In genomic region chr1:179058675-179059074, GRCm38 (mm10) we compare ENCODE assay signal across 23 mouse cellular contexts.
DNase-seq lines count a peak whose midpoint lies in the region; ATAC-seq and TF ChIP-seq lines count a peak whose summit lies in the region.
"Had no signal": no experiment of that assay in that cellular context is flagged by ENCODE, and none has a peak within 500 bp of the region (broad histone marks: within the 10 kb centered on the region; RNA-seq: fewer than 3 reads in every experiment).

No protein-coding gene starts in this region.

- no peak overlapping the region for H3K4me3 ChIP-seq in kidney, embryonic 14.5 days (ENCODE audit: low read length)
- H3K4me3 ChIP-seq in embryonic facial prominence, embryonic 15.5 days (replicated peaks): no peak overlapping the region
- H3K4me3 ChIP-seq in limb, embryonic 14.5 days (replicated peaks; ENCODE audit: low read length): no peak overlapping the region
- no peak overlapping the region for H3K4me3 ChIP-seq in hindbrain, embryonic 11.5 days (ENCODE audit: low read depth, low read length)
- H3K4me3 ChIP-seq: heart, adult 2 months; liver, embryonic 12.5 days; midbrain, embryonic 15.5 days; stomach, embryonic 15.5 days had no signal

- no peak overlapping the region for H3K9ac ChIP-seq in kidney, embryonic 14.5 days (ENCODE audit: low read depth, low read length)
- H3K9ac ChIP-seq in embryonic facial prominence, embryonic 15.5 days: no peak overlapping the region
- H3K9ac ChIP-seq in limb, embryonic 14.5 days (ENCODE audit: low read depth, low read length, severe bottlenecking): no peak overlapping the region
- no peak overlapping the region for H3K9ac ChIP-seq in hindbrain, embryonic 11.5 days (ENCODE audit: low read depth, low read length)
- H3K9ac ChIP-seq: liver, embryonic 12.5 days; lung, embryonic 14.5 days; midbrain, embryonic 15.5 days; stomach, embryonic 15.5 days had no signal

- H3K9me3 ChIP-seq in kidney, embryonic 14.5 days (ENCODE audit: control insufficient read depth, low read length): no peaks in the 10 kb centered on the region
- H3K9me3 ChIP-seq in embryonic facial prominence, embryonic 15.5 days (replicated peaks): no peaks in the 10 kb centered on the region
- no peaks in the 10 kb centered on the region for H3K9me3 ChIP-seq in limb, embryonic 14.5 days (ENCODE audit: control insufficient read depth, low read length)
- H3K9me3 ChIP-seq in hindbrain, embryonic 11.5 days (ENCODE audit: control insufficient read depth, low read length): no peaks in the 10 kb centered on the region
- H3K9me3 ChIP-seq: liver, embryonic 12.5 days; midbrain, embryonic 15.5 days; stomach, embryonic 15.5 days had no signal

- H3K27me3 ChIP-seq in kidney, embryonic 14.5 days (ENCODE audit: control insufficient read depth, insufficient read depth, low read length): no peaks in the 10 kb centered on the region
- H3K27me3 ChIP-seq in embryonic facial prominence, embryonic 15.5 days: no peaks in the 10 kb centered on the region
- H3K27me3 ChIP-seq in limb, embryonic 14.5 days (ENCODE audit: control insufficient read depth, insufficient read depth, low read length): no peaks in the 10 kb centered on the region
- no peaks in the 10 kb centered on the region for H3K27me3 ChIP-seq in hindbrain, embryonic 11.5 days (ENCODE audit: control insufficient read depth, insufficient read depth, low read length)
- H3K27me3 ChIP-seq: liver, embryonic 12.5 days; midbrain, embryonic 15.5 days; stomach, embryonic 15.5 days had no signal

- no peaks in the 10 kb centered on the region for H3K36me3 ChIP-seq in kidney, embryonic 14.5 days (ENCODE audit: control insufficient read depth, insufficient read depth, low read length)
- no peaks in the 10 kb centered on the region for H3K36me3 ChIP-seq in embryonic facial prominence, embryonic 15.5 days
- H3K36me3 ChIP-seq in limb, embryonic 14.5 days (ENCODE audit: control insufficient read depth, insufficient read depth, low read length): no peaks in the 10 kb centered on the region
- no peaks in the 10 kb centered on the region for H3K36me3 ChIP-seq in hindbrain, embryonic 11.5 days (ENCODE audit: control insufficient read depth, insufficient read depth, low read length)
- H3K36me3 ChIP-seq: liver, embryonic 12.5 days; midbrain, embryonic 15.5 days; stomach, embryonic 15.5 days had no signal

- no peak for TF ChIP-seq POLR2A in limb, embryonic 14.5 days (IDR thresholded peaks at IDR 0.05; ENCODE audit: borderline replicate concordance, extremely low read depth, insufficient read depth, insufficient read length)

- WGBS in kidney, embryonic 14.5 days: 53% methylated on average over 4 of the region's 4 CpGs
- WGBS in embryonic facial prominence, embryonic 15.5 days: 38% methylated on average over 4 of the region's 4 CpGs
- WGBS in limb, embryonic 14.5 days: 27% methylated on average over 4 of the region's 4 CpGs
- WGBS in hindbrain, embryonic 11.5 days: 70% methylated on average over 4 of the region's 4 CpGs

- no peak for DNase-seq in kidney, postnatal 4 days
- peak; percentile 24 for DNase-seq in NIH3T3 (ENCODE audit: low read depth)
- no peak for DNase-seq in limb, embryonic 14.5 days (ENCODE audit: low spot score)
- DNase-seq in hindbrain, embryonic 11.5 days (ENCODE audit: low spot score): no peak
- DNase-seq: adrenal gland, postnatal 10 days; cerebellum, adult 11 months; cerebellum, postnatal 14 days; embryo, embryonic 11 days; gastrocnemius, postnatal 25 days; heart, adult 2 months; kidney, adult 8-10 months; lung, embryonic 14.5 days; lung, postnatal 36 days; right cerebral cortex, postnatal 14 days; spleen, adult 18-20 months; thymus, adult 2 months had no signal

- no peak for ATAC-seq in kidney, embryonic 14.5 days (ENCODE audit: low FRiP score, low TSS enrichment)
- no peak for ATAC-seq in embryonic facial prominence, embryonic 15.5 days (ENCODE audit: insufficient number of reproducible peaks, low FRiP score, low TSS enrichment, low read depth)
- ATAC-seq in limb, embryonic 14.5 days (ENCODE audit: low FRiP score, low read depth): no peak
- no peak for ATAC-seq in hindbrain, embryonic 11.5 days (ENCODE audit: low FRiP score)
- ATAC-seq in frontal cortex, adult (ENCODE audit: low TSS enrichment): no peak
- ATAC-seq: activated CD4-positive, CD25-positive, alpha-beta regulatory T cell, adult 4 months; liver, embryonic 12.5 days; midbrain, embryonic 15.5 days had no signal

- peaks cover 45% of the 10 kb centered on the region for H3K4me1 ChIP-seq in kidney, embryonic 14.5 days (ENCODE audit: control insufficient read depth, insufficient read depth, low read length)
- H3K4me1 ChIP-seq in embryonic facial prominence, embryonic 15.5 days: peaks cover 38% of the 10 kb centered on the region
- H3K4me1 ChIP-seq in limb, embryonic 14.5 days (ENCODE audit: control insufficient read depth, insufficient read depth, low read length): peaks cover 44% of the 10 kb centered on the region
- peaks cover 6% of the 10 kb centered on the region; the same call in 1 of the 2 replicates for H3K4me1 ChIP-seq in hindbrain, embryonic 11.5 days (replicated peaks; ENCODE audit: control insufficient read depth, insufficient read depth, low read length)

- H3K4me2 ChIP-seq in kidney, embryonic 14.5 days (replicated peaks; ENCODE audit: low read depth, low read length): no peak overlapping the region
- no peak overlapping the region; the same call in 1 of the 2 replicates for H3K4me2 ChIP-seq in embryonic facial prominence, embryonic 15.5 days (replicated peaks)
- peak overlapping the region; percentile 44 for H3K4me2 ChIP-seq in limb, embryonic 14.5 days (replicated peaks; ENCODE audit: low read depth, low read length, severe bottlenecking)
- H3K4me2 ChIP-seq in hindbrain, embryonic 11.5 days (replicated peaks; ENCODE audit: low read depth, low read length): no peak overlapping the region
- H3K4me2 ChIP-seq: liver, embryonic 12.5 days; lung, embryonic 14.5 days; midbrain, embryonic 15.5 days; stomach, embryonic 15.5 days had no signal

- H3K27ac ChIP-seq in kidney, embryonic 14.5 days (ENCODE audit: low read depth, low read length): peak overlapping the region; percentile 86; the same call in 1 of the 2 replicates
- H3K27ac ChIP-seq in embryonic facial prominence, embryonic 15.5 days (replicated peaks): 0 out of 2 replicates have a peak overlapping the region, but pooled peaks have one; percentile 49
- H3K27ac ChIP-seq in limb, embryonic 14.5 days (replicated peaks; ENCODE audit: low read depth, low read length): peak overlapping the region; percentile 86; the same call in 1 of the 2 replicates
- no peak overlapping the region for H3K27ac ChIP-seq in hindbrain, embryonic 11.5 days (ENCODE audit: low read depth, low read length)
- H3K27ac ChIP-seq: heart, adult 2 months; liver, embryonic 12.5 days; midbrain, embryonic 15.5 days had no signal
